Mouse (Mus musculus) G1E (cell line): ENCODE data around the gene Eomes. TPM values are rescaled to one million over a fixed set of nuclear protein-coding genes. Genes with fewer than 3 reads are reported as not detected.

Experiments
- ATAC-seq: 2 replicates; pipeline ENCODE4 v1.8.0; 2016; ENCODE audit warnings: mild to moderate bottlenecking; ENCODE audit not compliant: insufficient number of reproducible peaks, poor library complexity, low FRiP score, severe bottlenecking; ENCODE audit errors: extremely low read depth
- DNase-seq: peaks from one replicate; pipeline ENCODE4 v3.0.0; 2012; ENCODE audit warnings: low spot score
- H3K27me3 ChIP-seq: 2 replicates; pipeline ENCODE4 v1.6.1; 2012; ENCODE audit warnings: mild to moderate bottlenecking, low read length, inconsistent platforms; ENCODE audit not compliant: insufficient read depth
- H3K36me3 ChIP-seq: replicated peaks from 2 replicates; pipeline ENCODE3; 2012; ENCODE audit warnings: mild to moderate bottlenecking, inconsistent platforms
- H3K4me1 ChIP-seq: 2 replicates; pipeline ENCODE4 v1.6.1; 2012; ENCODE audit warnings: low read depth, low read length, inconsistent platforms, mixed read lengths; ENCODE audit not compliant: insufficient read depth
- H3K4me3 ChIP-seq: 2 replicates; pipeline ENCODE4 v1.5.1; 2012; ENCODE audit warnings: low read depth, mild to moderate bottlenecking, inconsistent platforms, low read length, moderate library complexity, mixed read lengths
- H3K9me3 ChIP-seq: replicated peaks from 2 replicates; pipeline ENCODE4 v1.6.1; 2012; ENCODE audit warnings: inconsistent platforms
- CTCF ChIP-seq: IDR thresholded peaks from 2 replicates; pipeline ENCODE4 v1.5.1; 2012; ENCODE audit warnings: low read depth, low read length, inconsistent platforms, mixed read lengths
- GATA1 ChIP-seq: IDR thresholded peaks from 2 replicates; pipeline ENCODE4 v1.6.1; 2012; ENCODE audit warnings: borderline replicate concordance, low read length, inconsistent platforms, mixed read lengths
- GATA2 ChIP-seq: IDR thresholded peaks from 2 replicates; pipeline ENCODE4 v1.6.1; 2012; ENCODE audit warnings: low read depth, low read length, inconsistent platforms, borderline replicate concordance
- POLR2AphosphoS5 ChIP-seq: IDR thresholded peaks from 2 replicates; pipeline ENCODE4 v1.6.1; 2012; ENCODE audit warnings: low read depth, low read length, inconsistent platforms; ENCODE audit not compliant: insufficient replicate concordance
- TAL1 ChIP-seq: conservative IDR thresholded peaks from 2 replicates; pipeline ENCODE4 v1.6.1; 2012; ENCODE audit warnings: low read depth, low read length, inconsistent platforms, mixed read lengths
- polyA plus RNA-seq: library from polyadenylated mRNA; stranded (reverse); fragments of >175 nt; gene quantifications from 2 replicates; pipeline ENCODE4 v1.2.3, GENCODE M21; 2012
- total RNA-seq, 2 experiments: library from RNA; stranded (forward) in 1 of 2; stranded (reverse) in 1 of 2; fragments of 200-1000 nt in 1 of 2; fragments of >200 nt in 1 of 2; fragmentation: Nextera tagmentation in 1 of 2; gene quantifications; 2 replicates each; pipeline ENCODE4 v1.2.3; 2014 to 2017

Eomes gene
- total and polyA plus RNA-seq, 3 experiments, result 0.05 TPM; not detected in 2

- TF ChIP-seq CTCF, result no peak
- TF ChIP-seq GATA2, result no peak
- TF ChIP-seq POLR2AphosphoS5, result no peak
- no peak for TF ChIP-seq GATA1
- no peak for TF ChIP-seq TAL1
- Histone ChIP-seq H3K27me3 (peaks cover 35% of the 10 kb centered on the region), H3K4me1 (peaks cover 8% of the 10 kb centered on the region), H3K9me3 (no peaks in the 10 kb centered on the region), H3K36me3 (no peaks in the 10 kb centered on the region), H3K4me3 (no peak overlapping the region)
- no peak for DNase-seq
- ATAC-seq, result no peak
Measured at GRCm38 (mm10) chr9:118491195-118491594, 13.2 kb downstream of the Eomes start.

- Histone ChIP-seq H3K4me3 (no peak overlapping the region), H3K4me1 (peaks cover 11% of the 10 kb centered on the region), H3K36me3 (no peaks in the 10 kb centered on the region), H3K27me3 (peaks cover 20% of the 10 kb centered on the region), H3K9me3 (no peaks in the 10 kb centered on the region)
- ATAC-seq (no peak), DNase-seq (no peak)
- TF ChIP-seq CTCF, result no peak
- TF ChIP-seq GATA2, result no peak
- TF ChIP-seq POLR2AphosphoS5, result no peak
- no peak for TF ChIP-seq TAL1
- no peak for TF ChIP-seq GATA1
Measured at GRCm38 (mm10) chr9:118492932-118493698, 15.1 kb downstream of the Eomes start.

- H3K4me3 ChIP-seq, result no peak overlapping the region
- H3K27me3 ChIP-seq, result peaks cover 13% of the 10 kb centered on the region
- no peak for ATAC-seq
- TF ChIP-seq POLR2AphosphoS5, result no peak
- no peak for TF ChIP-seq GATA1
- TF ChIP-seq CTCF, result no peak
- H3K4me1 ChIP-seq, result peaks cover 11% of the 10 kb centered on the region
- H3K9me3 ChIP-seq, result no peaks in the 10 kb centered on the region
- no peak for DNase-seq
- no peaks in the 10 kb centered on the region for H3K36me3 ChIP-seq
Measured at GRCm38 (mm10) chr9:118494106-118494505, 16.1 kb downstream of the Eomes start.

- ATAC-seq (no peak), DNase-seq (no peak)
- Histone ChIP-seq H3K27me3 (peaks cover 4% of the 10 kb centered on the region), H3K36me3 (no peaks in the 10 kb centered on the region), H3K4me3 (no peak overlapping the region), H3K4me1 (peaks cover 4% of the 10 kb centered on the region; the same call in 1 of the 2 replicates), H3K9me3 (no peaks in the 10 kb centered on the region)
- TF ChIP-seq TAL1 (no peak), CTCF (no peak), GATA1 (no peak), GATA2 (no peak), POLR2AphosphoS5 (no peak)
Measured at GRCm38 (mm10) chr9:118495933-118496332, 17.9 kb downstream of the Eomes start.

GRCm38 (mm10) chr9:118496952-118497351 is 18.9 kb downstream of the Eomes start:
- ATAC-seq (no peak), DNase-seq (no peak)
- TF ChIP-seq GATA1 (no peak), POLR2AphosphoS5 (no peak), TAL1 (no peak), GATA2 (no peak), CTCF (no peak)
- no peaks in the 10 kb centered on the region for H3K9me3 ChIP-seq
- peaks cover 4% of the 10 kb centered on the region; the same call in 1 of the 2 replicates for H3K4me1 ChIP-seq
- H3K27me3 ChIP-seq, result peaks cover 4% of the 10 kb centered on the region
- no peak overlapping the region for H3K4me3 ChIP-seq
- no peaks in the 10 kb centered on the region for H3K36me3 ChIP-seq

GRCm38 (mm10) chr9:118498061-118498460 is 20.0 kb downstream of the Eomes start:
- ATAC-seq (no peak), DNase-seq (no peak)
- Histone ChIP-seq H3K27me3 (peaks cover 4% of the 10 kb centered on the region), H3K36me3 (no peaks in the 10 kb centered on the region), H3K4me1 (peaks cover 4% of the 10 kb centered on the region; the same call in 1 of the 2 replicates), H3K9me3 (no peaks in the 10 kb centered on the region), H3K4me3 (no peak overlapping the region)
- no peak for TF ChIP-seq GATA2
- no peak for TF ChIP-seq TAL1
- no peak for TF ChIP-seq POLR2AphosphoS5
- TF ChIP-seq GATA1, result no peak
- no peak for TF ChIP-seq CTCF
